Mouse (Mus musculus) heart, embryonic 11.5 days (tissue): Measurements from ENCODE around the gene Rai14. TPM values are rescaled to one million over a fixed set of nuclear protein-coding genes. Genes with fewer than 3 reads are reported as not detected.
A peak's percentile ranks its signal among the peaks of the same experiment; 100 is the strongest.

Experiments used
- ATAC-seq: fragments of 200-750 bp; cut with Nextera tagmentation; replicated peaks from 2 replicates; pipeline ENCODE4 v1.8.0; 2017; ENCODE audit warnings: moderate library complexity; ENCODE audit not compliant: insufficient number of reproducible peaks, low FRiP score, low TSS enrichment
- H3K27ac ChIP-seq: fragments of 300-500 bp; sonication (generic); 2 replicates; pipeline ENCODE4 v1.5.1; 2014; ENCODE audit warnings: mild to moderate bottlenecking, low read depth, low read length
- H3K27me3 ChIP-seq: fragments of 300-500 bp; sonication (generic); 2 replicates; pipeline ENCODE4 v1.6.1; 2014; ENCODE audit warnings: mild to moderate bottlenecking, low read length, mixed read lengths; ENCODE audit not compliant: control insufficient read depth, insufficient read depth
- H3K36me3 ChIP-seq: fragments of 300-500 bp; sonication (generic); 2 replicates; pipeline ENCODE4 v1.6.1; 2014; ENCODE audit warnings: mild to moderate bottlenecking, low read length, moderate library complexity, mixed read lengths; ENCODE audit not compliant: control insufficient read depth, insufficient read depth
- H3K4me1 ChIP-seq: fragments of 300-500 bp; sonication (generic); 2 replicates; pipeline ENCODE4 v1.6.1; 2014; ENCODE audit warnings: low read length; ENCODE audit not compliant: control insufficient read depth, insufficient read depth
- H3K4me2 ChIP-seq: fragments of 300-500 bp; sonication (generic); 2 replicates; pipeline ENCODE4 v1.6.1; 2014; ENCODE audit warnings: mild to moderate bottlenecking, moderate library complexity
- H3K4me3 ChIP-seq: fragments of 300-500 bp; sonication (generic); 2 replicates; pipeline ENCODE4 v1.5.1; 2014; ENCODE audit warnings: low read depth, low read length
- H3K9ac ChIP-seq: fragments of 300-500 bp; sonication (generic); 2 replicates; pipeline ENCODE4 v1.6.1; 2014; ENCODE audit warnings: mild to moderate bottlenecking, low read depth, low read length, moderate library complexity
- H3K9me3 ChIP-seq: fragments of 300-500 bp; sonication (generic); replicated peaks from 2 replicates; pipeline ENCODE4 v1.6.1; 2016; ENCODE audit warnings: low read length; ENCODE audit not compliant: control insufficient read depth
- WGBS: fragments of 180-500 bp; shearing (Covaris S2); extraction: QIAGEN DNeasy Blood & Tissue Kit; methylation state at CpG from one replicate; pipeline ENCODE4 v1.1.7; 2014; ENCODE audit not compliant: insufficient replicate concordance; 5-methylcytosine and 5-hydroxymethylcytosine counted together
- polyA plus RNA-seq: library from polyadenylated mRNA; unstranded; fragments of >200 nt; fragmentation: Nextera tagmentation; extraction: Ambion mirVana; gene quantifications from 2 replicates; pipeline ENCODE4 v1.2.1, GENCODE M21; 2014

Gene Rai14
- polyA plus RNA-seq, 1 experiment from 2014 or later, result 30.5 TPM

DNA sequence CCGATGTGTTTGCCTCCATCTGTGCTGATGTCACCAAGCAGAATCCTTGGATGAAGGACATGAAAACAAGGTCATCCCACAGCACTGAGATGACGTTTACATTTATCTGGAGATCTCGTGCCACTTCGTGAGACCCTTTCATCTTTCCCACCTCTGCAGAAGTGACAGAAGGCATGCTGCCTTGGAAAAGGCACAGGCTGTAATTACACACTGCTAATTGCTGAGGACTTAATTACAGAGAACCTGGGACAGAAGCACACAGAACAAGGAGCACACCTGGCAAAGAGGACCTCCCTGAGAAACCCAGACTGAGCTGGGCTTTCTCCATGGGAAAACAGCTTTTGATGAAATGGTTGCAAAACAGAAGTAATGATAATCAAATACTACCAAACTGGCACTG, 21.8 kb downstream of the Rai14 start:
- H3K9me3 ChIP-seq, result no peaks in the 10 kb centered on the region
- no peak for ATAC-seq
- WGBS, result 58% methylated on average over 4 of the region's 4 CpGs
- H3K4me3 ChIP-seq, result no peak overlapping the region
- no peaks in the 10 kb centered on the region; the same call in 1 of the 2 replicates for H3K36me3 ChIP-seq
- no peak overlapping the region for H3K4me2 ChIP-seq
- peaks cover 9% of the 10 kb centered on the region for H3K4me1 ChIP-seq
- H3K27ac ChIP-seq, result no peak overlapping the region
- H3K27me3 ChIP-seq, result no peaks in the 10 kb centered on the region
- H3K9ac ChIP-seq, result no peak overlapping the region

DNA sequence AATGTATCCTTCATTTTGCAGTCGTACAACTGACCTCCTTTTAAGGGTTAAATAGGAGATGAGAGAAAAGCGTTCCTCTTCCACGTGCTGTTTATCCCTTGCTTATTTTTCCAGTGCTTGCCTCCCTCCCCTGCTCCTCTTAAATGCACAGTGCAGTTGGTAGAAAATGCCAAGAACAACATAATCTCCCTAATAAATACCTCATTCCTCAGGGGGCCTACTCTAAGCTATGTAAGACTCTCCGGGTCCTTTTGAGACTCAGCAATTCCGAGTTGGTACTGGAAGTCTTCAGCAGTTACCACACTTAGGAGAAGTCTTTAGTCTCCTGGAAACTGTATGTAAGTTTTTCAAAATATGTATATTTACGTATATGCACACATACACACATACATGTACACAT, 22.9 kb downstream of the Rai14 start:
- H3K4me2 ChIP-seq, result no peak overlapping the region
- ATAC-seq, result no peak
- 0 out of 2 replicates have a peak, but pooled peaks cover 2% of the 10 kb centered on the region for H3K27me3 ChIP-seq
- H3K9ac ChIP-seq, result no peak overlapping the region
- no peaks in the 10 kb centered on the region for H3K9me3 ChIP-seq
- H3K4me1 ChIP-seq, result peaks cover 9% of the 10 kb centered on the region
- no peaks in the 10 kb centered on the region; the same call in 1 of the 2 replicates for H3K36me3 ChIP-seq
- no peak overlapping the region for H3K4me3 ChIP-seq
- 59% methylated on average over 6 of the region's 6 CpGs for WGBS
- H3K27ac ChIP-seq, result no peak overlapping the region

DNA sequence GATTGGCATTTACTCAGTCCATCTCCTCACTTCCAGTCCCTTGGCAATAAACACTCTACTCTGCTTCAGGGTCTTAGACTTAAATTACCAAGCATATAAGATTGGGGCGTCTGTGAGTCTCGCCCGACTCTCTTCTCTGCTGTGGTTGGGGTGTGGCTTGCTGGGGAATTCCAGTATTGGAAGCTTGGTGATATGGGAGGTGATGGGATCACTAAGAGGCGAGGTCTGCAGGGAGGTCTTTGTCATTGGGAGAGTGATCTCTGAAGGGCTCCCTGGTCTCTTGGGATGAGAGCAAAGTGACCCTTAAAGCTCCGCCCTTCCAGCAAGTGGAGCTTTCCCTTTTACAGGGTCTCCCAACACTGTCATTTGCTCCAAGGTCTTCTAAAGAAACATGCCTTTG, 23.5 kb downstream of the Rai14 start:
- no peaks in the 10 kb centered on the region for H3K9me3 ChIP-seq
- no peak overlapping the region for H3K4me3 ChIP-seq
- H3K9ac ChIP-seq, result no peak overlapping the region
- ATAC-seq, result no peak
- no peak overlapping the region for H3K4me2 ChIP-seq
- H3K27ac ChIP-seq, result no peak overlapping the region
- H3K27me3 ChIP-seq, result 0 out of 2 replicates have a peak, but pooled peaks cover 3% of the 10 kb centered on the region
- 71% methylated on average over 5 of the region's 5 CpGs for WGBS
- H3K4me1 ChIP-seq, result peaks cover 9% of the 10 kb centered on the region
- H3K36me3 ChIP-seq, result no peaks in the 10 kb centered on the region; the same call in 1 of the 2 replicates

DNA sequence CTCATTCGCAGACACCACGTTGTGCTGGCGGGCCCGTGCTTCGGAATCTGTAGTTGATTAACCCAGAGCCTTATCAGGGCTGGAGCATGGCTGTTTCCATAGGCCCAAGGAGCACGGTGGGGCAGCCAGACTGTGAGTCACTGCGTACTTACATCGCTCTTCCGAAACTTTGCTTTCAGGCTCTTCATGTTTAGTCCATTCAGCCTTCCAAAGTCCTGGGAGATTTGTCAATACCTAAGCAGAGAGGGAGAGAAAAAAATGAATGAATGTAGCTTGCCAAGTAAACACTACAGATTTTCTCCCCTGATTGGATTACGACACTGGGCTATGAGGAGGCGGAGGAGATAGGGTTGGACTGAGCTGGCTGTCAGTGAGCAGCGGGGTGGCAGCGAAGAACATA, 24.2 kb downstream of the Rai14 start:
- H3K27ac ChIP-seq, result no peak overlapping the region; the same call in 1 of the 2 replicates
- H3K4me3 ChIP-seq, result no peak overlapping the region
- WGBS, result 37% methylated on average over 13 of the region's 13 CpGs
- H3K9me3 ChIP-seq, result no peaks in the 10 kb centered on the region
- no peak overlapping the region for H3K9ac ChIP-seq
- H3K36me3 ChIP-seq, result no peaks in the 10 kb centered on the region; the same call in 1 of the 2 replicates
- ATAC-seq, result no peak
- peak overlapping the region; percentile 10; the same call in 1 of the 2 replicates for H3K4me2 ChIP-seq
- H3K4me1 ChIP-seq, result peaks cover 13% of the 10 kb centered on the region
- 0 out of 2 replicates have a peak, but pooled peaks cover 3% of the 10 kb centered on the region for H3K27me3 ChIP-seq

DNA sequence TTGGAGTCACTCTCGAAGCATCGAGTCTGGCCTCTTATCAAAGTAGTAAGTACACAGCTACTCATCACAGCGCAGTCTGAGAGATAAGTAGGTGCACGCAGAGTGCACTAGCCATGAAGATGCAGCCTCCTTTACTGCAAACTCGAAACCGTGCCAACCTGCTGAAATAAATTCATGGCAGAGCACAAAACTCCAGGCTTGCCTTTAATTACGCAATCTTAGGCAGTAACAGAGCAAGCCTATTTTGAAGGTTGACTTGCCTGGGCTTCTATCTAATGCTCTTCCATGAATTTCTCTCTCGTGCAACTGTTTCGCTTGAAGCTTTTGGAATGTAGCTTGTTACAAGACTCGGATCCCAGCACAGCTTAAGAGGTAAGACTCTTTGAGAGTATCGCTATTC, 25.1 kb downstream of the Rai14 start:
- 0 out of 2 replicates have a peak, but pooled peaks cover 3% of the 10 kb centered on the region for H3K27me3 ChIP-seq
- H3K36me3 ChIP-seq, result no peaks in the 10 kb centered on the region; the same call in 1 of the 2 replicates
- H3K4me3 ChIP-seq, result no peak overlapping the region
- H3K9ac ChIP-seq, result no peak overlapping the region
- 50% methylated on average over 11 of the region's 11 CpGs for WGBS
- no peak for ATAC-seq
- no peak overlapping the region for H3K4me2 ChIP-seq
- H3K9me3 ChIP-seq, result no peaks in the 10 kb centered on the region
- H3K27ac ChIP-seq, result no peak overlapping the region
- peaks cover 13% of the 10 kb centered on the region for H3K4me1 ChIP-seq

DNA sequence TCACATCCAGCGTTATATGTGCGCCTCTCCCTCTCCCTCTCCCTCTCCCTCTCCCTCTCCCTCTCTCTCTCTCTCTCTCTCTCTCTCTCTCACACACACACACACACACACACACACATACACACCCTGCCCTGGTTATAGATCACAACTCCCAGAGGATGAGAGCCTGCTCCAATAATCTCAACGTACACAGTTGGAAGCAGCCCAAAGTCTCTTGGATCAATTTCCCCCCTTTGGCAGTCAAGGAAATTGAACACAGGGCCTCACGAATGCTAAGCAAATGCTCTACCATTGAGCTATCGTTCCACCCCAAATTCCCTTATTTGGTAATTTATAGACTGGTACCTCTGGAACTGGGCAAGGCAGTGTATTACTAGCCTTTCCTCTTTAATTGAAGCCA, 25.7 kb downstream of the Rai14 start:
- Histone ChIP-seq H3K9ac (no peak overlapping the region), H3K4me1 (peaks cover 13% of the 10 kb centered on the region), H3K27me3 (0 out of 2 replicates have a peak, but pooled peaks cover 3% of the 10 kb centered on the region), H3K36me3 (no peaks in the 10 kb centered on the region; the same call in 1 of the 2 replicates), H3K27ac (no peak overlapping the region), H3K4me3 (no peak overlapping the region), H3K9me3 (no peaks in the 10 kb centered on the region), H3K4me2 (no peak overlapping the region)
- no peak for ATAC-seq
- WGBS, result 70% methylated on average over 5 of the region's 5 CpGs

DNA sequence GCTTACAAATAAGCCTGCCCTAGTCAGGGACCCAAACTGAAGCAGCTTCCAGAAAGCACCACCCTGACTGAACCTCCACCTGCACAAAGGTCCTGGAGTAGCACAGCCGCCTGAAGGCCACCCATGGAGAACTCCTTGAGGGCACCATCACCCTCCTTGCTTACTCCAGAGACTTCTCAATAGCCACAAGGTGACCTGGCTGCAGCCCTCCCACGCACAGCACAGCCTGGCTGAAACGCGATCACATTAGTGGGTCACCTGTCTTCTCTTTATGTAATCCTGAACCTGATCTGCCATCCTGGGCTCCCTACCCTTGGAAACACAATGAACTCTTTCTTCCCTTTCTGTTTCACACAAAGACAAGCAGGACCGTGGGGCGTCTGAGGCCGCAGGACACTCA, 27.1 kb downstream of the Rai14 start:
- Histone ChIP-seq H3K9me3 (no peaks in the 10 kb centered on the region), H3K4me1 (peaks cover 13% of the 10 kb centered on the region), H3K4me2 (no peak overlapping the region), H3K4me3 (no peak overlapping the region), H3K27me3 (0 out of 2 replicates have a peak, but pooled peaks cover 5% of the 10 kb centered on the region), H3K36me3 (no peaks in the 10 kb centered on the region; the same call in 1 of the 2 replicates), H3K27ac (no peak overlapping the region), H3K9ac (no peak overlapping the region)
- no peak for ATAC-seq
- WGBS, result 78% methylated on average over 7 of the region's 7 CpGs

DNA sequence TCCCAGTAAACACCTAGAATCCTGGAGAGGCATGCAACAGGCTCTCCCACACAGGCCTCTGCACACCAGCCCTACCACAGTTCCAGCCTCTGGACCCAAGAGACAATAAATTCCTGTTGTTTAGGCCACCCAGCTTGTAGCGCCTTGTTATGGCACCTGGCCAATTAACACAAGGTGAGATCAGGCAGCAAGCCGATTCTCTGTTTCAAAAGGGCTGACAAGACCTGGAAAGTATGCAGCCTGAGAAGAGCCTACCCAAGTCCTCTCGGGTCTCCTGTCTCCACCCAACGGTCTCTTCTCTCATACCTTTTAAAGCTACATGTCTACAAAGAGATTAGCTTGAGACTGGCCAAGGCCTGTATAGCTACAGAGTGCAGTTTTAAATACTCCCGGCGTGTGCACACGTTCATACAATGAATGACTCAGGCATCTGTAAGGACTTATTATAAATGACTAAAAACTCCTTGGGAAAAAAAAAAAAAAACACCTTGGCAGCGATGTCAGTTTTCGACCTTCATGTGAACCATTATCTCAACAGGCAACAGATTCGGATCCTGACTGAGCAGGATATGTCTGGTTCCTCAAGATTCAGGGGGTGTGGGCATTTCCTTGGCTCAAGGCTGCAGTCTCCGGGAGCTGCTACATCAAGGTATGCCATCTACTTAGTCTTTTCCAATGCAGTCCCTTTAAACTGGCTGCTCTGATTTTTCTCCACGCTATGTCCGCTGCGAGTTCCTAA, 28.6 kb downstream of the Rai14 start:
- Histone ChIP-seq H3K9me3 (no peaks in the 10 kb centered on the region), H3K4me2 (no peak overlapping the region), H3K36me3 (no peaks in the 10 kb centered on the region; the same call in 1 of the 2 replicates), H3K9ac (no peak overlapping the region), H3K4me1 (peaks cover 11% of the 10 kb centered on the region), H3K4me3 (no peak overlapping the region), H3K27ac (no peak overlapping the region), H3K27me3 (0 out of 2 replicates have a peak, but pooled peaks cover 5% of the 10 kb centered on the region)
- 72% methylated on average over 14 of the region's 14 CpGs for WGBS
- no peak for ATAC-seq
